Mouse (Mus musculus) liver, adult 2 months (tissue): ENCODE measurements around the gene N4bp2l2.

Source experiments
- CTCF ChIP-seq: fragments of 200-500 bp; IDR thresholded peaks from 2 replicates; pipeline ENCODE4 v1.5.1; 2011; ENCODE audit warnings: low read depth, low read length, control low read depth
- POLR2A ChIP-seq: fragments of 200-500 bp; IDR thresholded peaks from 2 replicates; pipeline ENCODE4 v1.6.1; 2011; ENCODE audit warnings: low read length, control low read depth; ENCODE audit not compliant: insufficient read depth; ENCODE audit errors: extremely low read depth

DNA sequence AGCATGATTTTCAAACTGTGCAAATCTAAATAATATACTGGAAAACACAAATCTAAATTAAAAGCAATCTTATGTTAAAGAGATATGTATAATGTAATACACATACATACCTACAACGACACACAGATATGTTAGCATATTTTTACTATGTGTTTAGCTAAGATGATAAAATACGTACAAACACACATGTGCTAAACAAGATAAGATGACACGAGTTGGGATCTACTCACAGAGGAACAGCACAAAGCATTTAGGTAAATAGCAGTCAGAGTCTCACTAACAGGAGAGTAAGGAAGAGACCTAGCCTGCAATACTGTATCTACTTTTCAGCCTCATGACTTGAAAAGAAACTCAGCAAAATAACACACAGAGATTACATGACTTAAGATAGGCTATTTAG lies 24.5 kb downstream of the N4bp2l2 start:
- TF ChIP-seq CTCF (no peak), POLR2A (no peak)
